In genomic region chr14:93684641-93685040, GRCm38 (mm10) we compare ENCODE assay signal across 18 mouse cellular contexts.
DNase-seq lines count a peak whose midpoint lies in the region; ATAC-seq and TF ChIP-seq lines count a peak whose summit lies in the region.
"Had no signal": no experiment of that assay in that cellular context is flagged by ENCODE, and none has a peak within 500 bp of the region (broad histone marks: within the 10 kb centered on the region; RNA-seq: fewer than 3 reads in every experiment).

No protein-coding gene starts in this region.

- ATAC-seq in lung, embryonic 16.5 days (ENCODE audit: low read depth): peak; percentile 57; the same call in 1 of the 2 replicates
- ATAC-seq: forebrain, embryonic 14.5 days; intestine, embryonic 16.5 days had no signal

- 19% methylated on average over 1 of the region's 1 CpGs for whole genome bisulfite sequencing in lung, embryonic 16.5 days

- TF ChIP-seq POLR2A in brain, embryonic 14.5 days (IDR thresholded peaks at IDR 0.05; ENCODE audit: borderline replicate concordance, extremely low read depth, insufficient read depth, insufficient read length, poor library complexity, severe bottlenecking): no peak

- H3K36me3 ChIP-seq in lung, embryonic 16.5 days (ENCODE audit: control insufficient read depth, insufficient read depth, low read length): no peaks in the 10 kb centered on the region
- H3K36me3 ChIP-seq: hindbrain, embryonic 15.5 days; kidney, embryonic 15.5 days had no signal

- no peak overlapping the region for H3K9ac ChIP-seq in lung, embryonic 16.5 days (ENCODE audit: low read length)
- H3K9ac ChIP-seq: hindbrain, embryonic 15.5 days; kidney, embryonic 15.5 days had no signal

- peak; percentile 9 for DNase-seq in embryo, embryonic 10 days (ENCODE audit: low spot score)
- no peak for DNase-seq in embryo, embryonic 11 days
- no peak for DNase-seq in lung, postnatal 14 days
- DNase-seq in brain, embryonic 14.5 days (ENCODE audit: low read depth): peak; percentile 36
- DNase-seq in lung, postnatal 25 days (ENCODE audit: low spot score): peak; percentile 1
- no peak for DNase-seq in heart, adult 8-10 months (ENCODE audit: low spot score)
- DNase-seq: gastrocnemius, postnatal 10 days; heart, adult 11 months; heart, postnatal 36 days; layer of hippocampus, postnatal 36 days; right cerebral cortex, postnatal 4 days had no signal

- no peak overlapping the region for H3K4me3 ChIP-seq in lung, embryonic 16.5 days (ENCODE audit: low read length)
- H3K4me3 ChIP-seq: hindbrain, embryonic 15.5 days; kidney, embryonic 15.5 days had no signal

- no peak for TF ChIP-seq CTCF in brain, embryonic 14.5 days (IDR thresholded peaks at IDR 0.05; ENCODE audit: borderline replicate concordance, extremely low read depth, insufficient read depth, insufficient read length)

- H3K27me3 ChIP-seq in lung, embryonic 16.5 days (ENCODE audit: control insufficient read depth, insufficient read depth, low read depth, low read length): no peaks in the 10 kb centered on the region
- H3K27me3 ChIP-seq: hindbrain, embryonic 15.5 days; kidney, embryonic 15.5 days had no signal

- no peaks in the 10 kb centered on the region; the same call in 1 of the 2 replicates for H3K9me3 ChIP-seq in lung, embryonic 16.5 days (ENCODE audit: control insufficient read depth, low read length)
- H3K9me3 ChIP-seq: hindbrain, embryonic 15.5 days; kidney, embryonic 15.5 days had no signal

- H3K27ac ChIP-seq in lung, embryonic 16.5 days (ENCODE audit: low read length): no peak overlapping the region
- H3K27ac ChIP-seq: hindbrain, embryonic 15.5 days; kidney, embryonic 15.5 days; stomach, postnatal 0 days had no signal

- no peak overlapping the region for H3K4me2 ChIP-seq in lung, embryonic 16.5 days (ENCODE audit: low read depth, low read length)
- H3K4me2 ChIP-seq: hindbrain, embryonic 15.5 days; kidney, embryonic 15.5 days; liver, embryonic 11.5 days had no signal

- no peaks in the 10 kb centered on the region for H3K4me1 ChIP-seq in lung, embryonic 16.5 days (replicated peaks; ENCODE audit: control insufficient read depth, insufficient read depth, low read length)
- H3K4me1 ChIP-seq: hindbrain, embryonic 15.5 days; kidney, embryonic 15.5 days had no signal

Comparison
In these comparisons a context has a peak if more than half of its experiments do, and no peak if none do; other contexts are left out.
1. DNase-seq: peak in embryo, embryonic 10 days (single experiment), brain, embryonic 14.5 days (single experiment) and lung, postnatal 25 days (single experiment); none in embryo, embryonic 11 days (single experiment), lung, postnatal 14 days (single experiment) and heart, adult 8-10 months (single experiment).